Mouse (Mus musculus) CH12.LX (cell line): ENCODE data around the gene Bap1. TPM values are rescaled to one million over a fixed set of nuclear protein-coding genes. Genes with fewer than 3 reads are reported as not detected.

Experiments
- DNase-seq: peaks from one replicate; pipeline ENCODE4 v3.0.0-alpha.2; 2013; ENCODE audit errors: extremely low read depth
- H3K27ac ChIP-seq: 2 replicates; pipeline ENCODE4 v1.5.1; 2012; ENCODE audit warnings: low read depth, mild to moderate bottlenecking, control low read depth, moderate library complexity; ENCODE audit not compliant: insufficient read depth
- H3K27me3 ChIP-seq: replicated peaks from 2 replicates; pipeline ENCODE3; 2012; ENCODE audit warnings: inconsistent platforms
- H3K36me3 ChIP-seq, 2 experiments: replicated peaks in 1 of 2; 2 replicates each; pipeline versions ENCODE3 to v1.6.1; 2012; ENCODE audit warnings: inconsistent platforms in 1 of 2, low read length in 1 of 2, mild to moderate bottlenecking in 1 of 2, mixed read lengths in 1 of 2, moderate library complexity in 1 of 2; ENCODE audit not compliant: control insufficient read depth in 1 of 2, insufficient read depth in 1 of 2
- H3K4me1 ChIP-seq, 2 experiments: 2 replicates each; pipeline ENCODE4 v1.6.1; 2012; ENCODE audit warnings: inconsistent platforms in 1 of 2, moderate library complexity in 1 of 2; ENCODE audit not compliant: insufficient read depth in 2 of 2, control insufficient read depth in 1 of 2
- H3K4me2 ChIP-seq: 2 replicates; pipeline ENCODE4 v1.6.1; 2012; ENCODE audit warnings: low read depth, mild to moderate bottlenecking, control low read depth; ENCODE audit not compliant: poor library complexity, insufficient read depth, severe bottlenecking
- H3K4me3 ChIP-seq, 3 experiments: fragments of 150-350 bp in 1 of 3; sonication (generic) in 1 of 3; replicated peaks in 1 of 3; 2 replicates each; pipeline versions ENCODE3 to v1.5.1; 2011 to 2012; ENCODE audit warnings: low read depth in 2 of 3, low read length in 2 of 3, mild to moderate bottlenecking in 2 of 3, moderate library complexity in 2 of 3, control low read depth in 1 of 3, improper control_type of control experiment in 1 of 3, inconsistent platforms in 1 of 3, mixed read lengths in 1 of 3; ENCODE audit not compliant: poor library complexity in 1 of 3
- H3K79me2 ChIP-seq: replicated peaks from 2 replicates; pipeline ENCODE4 v1.6.1; 2012; ENCODE audit warnings: mild to moderate bottlenecking, moderate library complexity; ENCODE audit not compliant: control insufficient read depth, poor library complexity, insufficient read depth, severe bottlenecking; ENCODE audit errors: extremely low read depth
- H3K9ac ChIP-seq: 2 replicates; pipeline ENCODE4 v1.6.1; 2012; ENCODE audit warnings: low read depth, mild to moderate bottlenecking, control low read depth, moderate library complexity; ENCODE audit not compliant: insufficient read depth
- H3K9me3 ChIP-seq: replicated peaks from 2 replicates; pipeline ENCODE3; 2012; ENCODE audit warnings: low read length, inconsistent platforms, mixed read lengths
- BHLHE40 ChIP-seq: IDR thresholded peaks from 2 replicates; pipeline ENCODE4 v1.6.1; 2011; ENCODE audit warnings: mild to moderate bottlenecking, low read depth, low read length, improper control_type of control experiment
- CHD1 ChIP-seq: IDR thresholded peaks from 2 replicates; pipeline ENCODE4 v1.6.1; 2012; ENCODE audit warnings: low read depth, low read length, improper control_type of control experiment, inconsistent platforms
- CHD2 ChIP-seq: IDR thresholded peaks from 2 replicates; pipeline ENCODE4 v1.6.1; 2011; ENCODE audit warnings: low read length, improper control_type of control experiment
- CTCF ChIP-seq, 2 experiments: IDR thresholded peaks in 1 of 2; conservative IDR thresholded peaks in 1 of 2; 2 replicates each; pipeline ENCODE4 v1.5.1; 2011 to 2012; ENCODE audit warnings: low read depth in 2 of 2, low read length in 2 of 2, improper control_type of control experiment in 1 of 2, inconsistent platforms in 1 of 2, mild to moderate bottlenecking in 1 of 2, moderate library complexity in 1 of 2
- GABPA ChIP-seq: IDR thresholded peaks from 2 replicates; pipeline ENCODE4 v1.6.1; 2012; ENCODE audit warnings: low read depth, low read length, improper control_type of control experiment, inconsistent platforms; ENCODE audit not compliant: insufficient replicate concordance
- IRF4 ChIP-seq: IDR thresholded peaks from 2 replicates; pipeline ENCODE4 v1.6.1; 2014; ENCODE audit warnings: low read depth, mild to moderate bottlenecking, inconsistent platforms, low read length, improper control_type of control experiment
- JUN ChIP-seq: IDR thresholded peaks from 2 replicates; pipeline ENCODE4 v1.6.1; 2011; ENCODE audit warnings: low read depth, mild to moderate bottlenecking, low read length, improper control_type of control experiment, moderate library complexity; ENCODE audit not compliant: insufficient read depth
- JUND ChIP-seq: conservative IDR thresholded peaks from 2 replicates; pipeline ENCODE4 v1.6.1; 2011; ENCODE audit warnings: low read depth, low read length, improper control_type of control experiment
- MEF2A ChIP-seq: IDR thresholded peaks from 2 replicates; pipeline ENCODE4 v1.6.1; 2014; ENCODE audit warnings: low read depth, mild to moderate bottlenecking, inconsistent platforms, low read length, improper control_type of control experiment, borderline replicate concordance
- MXI1 ChIP-seq: IDR thresholded peaks from 2 replicates; pipeline ENCODE4 v1.6.1; 2011; ENCODE audit warnings: mild to moderate bottlenecking, low read depth, low read length, improper control_type of control experiment
- MYC ChIP-seq: IDR thresholded peaks from 2 replicates; pipeline ENCODE4 v1.6.1; 2011; ENCODE audit warnings: low read depth, mild to moderate bottlenecking, improper control_type of control experiment, low read length
- NRF1 ChIP-seq: IDR thresholded peaks from 2 replicates; pipeline ENCODE4 v1.6.1; 2014; ENCODE audit warnings: low read depth, mild to moderate bottlenecking, inconsistent platforms, low read length, improper control_type of control experiment, moderate library complexity
- POLR2A ChIP-seq: IDR thresholded peaks from 2 replicates; pipeline ENCODE4 v1.6.1; 2011; ENCODE audit warnings: low read depth, mild to moderate bottlenecking, improper control_type of control experiment, low read length
- RAD21 ChIP-seq: IDR thresholded peaks from 2 replicates; pipeline ENCODE4 v1.6.1; 2011; ENCODE audit warnings: low read depth, mild to moderate bottlenecking, low read length, improper control_type of control experiment, moderate library complexity
- RCOR1 ChIP-seq: conservative IDR thresholded peaks from 2 replicates; pipeline ENCODE4 v1.6.1; 2012; ENCODE audit warnings: low read depth, mild to moderate bottlenecking, inconsistent platforms, low read length, improper control_type of control experiment
- TBP ChIP-seq: conservative IDR thresholded peaks from 2 replicates; pipeline ENCODE4 v1.6.1; 2011; ENCODE audit warnings: low read depth, low read length, improper control_type of control experiment
- TCF12 ChIP-seq: IDR thresholded peaks from 2 replicates; pipeline ENCODE4 v1.6.1; 2014; ENCODE audit warnings: low read depth, mild to moderate bottlenecking, inconsistent platforms, low read length, improper control_type of control experiment
- UBTF ChIP-seq: IDR thresholded peaks from 2 replicates; pipeline ENCODE4 v1.6.1; 2012; ENCODE audit warnings: low read depth, mild to moderate bottlenecking, inconsistent platforms, low read length, improper control_type of control experiment, moderate library complexity
- USF2 ChIP-seq: conservative IDR thresholded peaks from 2 replicates; pipeline ENCODE4 v1.6.1; 2011; ENCODE audit warnings: low read depth, low read length, improper control_type of control experiment
- ZKSCAN1 ChIP-seq: IDR thresholded peaks from 2 replicates; pipeline ENCODE4 v1.6.1; 2012; ENCODE audit warnings: low read depth, inconsistent platforms, low read length, improper control_type of control experiment, borderline replicate concordance
- ZNF384 ChIP-seq: IDR thresholded peaks from 2 replicates; pipeline ENCODE4 v1.6.1; 2012; ENCODE audit warnings: low read depth, low read length, improper control_type of control experiment, inconsistent platforms
- dilution Hi-C: fragments of 300-500 bp; cut with MboI; formaldehyde crosslinking; loops from 2 replicates; pipeline ENCODE4 v1.14.3; 2020; ENCODE audit warnings: low sequenced_read_pairs; ENCODE audit not compliant: extremely low pct_unique_long_range_greater_than_20kb, extremely low pct_ligation_motif_present
- in situ Hi-C: fragments of 300-500 bp; cut with MboI; formaldehyde crosslinking; loops from 3 replicates; pipeline ENCODE4 v1.14.3; 2019; ENCODE audit warnings: low sequenced_read_pairs, low pct_ligation_motif_present, low pct_unique_long_range_greater_than_20kb, mixed read lengths
- polyA plus RNA-seq: library from polyadenylated mRNA; unstranded; fragments of >175 nt; gene quantifications from 2 replicates; pipeline ENCODE4 v1.2.1, GENCODE M21; 2012; ENCODE audit warnings: low read depth; ENCODE audit not compliant: insufficient read length
- total RNA-seq, 2 experiments: library from RNA; depleted of rRNA; stranded (reverse); fragments of 300-350 nt in 1 of 2; fragments of >200 nt in 1 of 2; gene quantifications; 2 replicates each; pipeline ENCODE4 v1.2.3; 2012 to 2014

The Bap1 gene
- total and polyA plus RNA-seq, 3 experiments, result 56.6 to 87.7 (median 62.0) TPM

DNA sequence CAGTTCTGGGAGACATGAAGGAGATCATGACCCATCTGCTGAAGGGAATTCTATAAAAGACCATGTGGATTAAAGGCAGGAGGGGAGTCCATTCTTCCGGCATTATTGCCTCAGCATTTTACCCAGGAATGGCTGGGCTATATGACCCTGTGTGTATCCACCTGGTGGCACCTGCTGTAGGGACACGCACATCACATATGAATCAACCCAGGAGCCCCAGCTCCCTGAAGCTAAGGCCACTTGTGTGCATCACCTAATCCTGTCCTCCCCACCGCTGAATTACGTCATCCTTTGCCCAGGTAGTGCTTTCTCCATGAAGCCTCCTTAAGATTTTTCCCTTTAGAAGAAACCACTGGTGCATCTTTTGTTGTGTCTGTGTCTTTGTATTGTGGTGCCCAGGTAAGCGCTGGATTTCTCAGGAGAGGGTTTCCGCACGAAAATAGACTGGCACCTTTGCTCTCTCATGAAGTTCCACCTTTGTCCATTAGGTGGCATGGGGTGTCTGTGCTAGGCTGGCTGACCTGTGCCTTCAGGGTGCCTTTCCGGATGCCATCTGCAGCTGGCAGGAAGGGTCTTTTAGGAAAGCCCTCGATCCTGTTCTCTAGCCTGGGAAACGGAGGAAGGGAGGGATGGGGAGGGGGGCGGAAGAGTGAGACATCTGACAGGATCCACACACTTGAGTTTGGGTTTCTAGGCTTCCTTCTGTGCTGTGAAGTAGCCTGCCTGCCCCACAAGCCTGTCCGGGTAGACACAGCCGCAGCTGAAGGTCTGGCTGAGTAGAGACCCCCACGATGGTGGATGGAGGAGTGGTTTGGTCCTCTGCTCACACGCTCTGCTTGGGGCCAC, 35.9 kb upstream of the Bap1 start (continued):
- TF ChIP-seq CTCF (conservative IDR thresholded peaks at IDR 0.05 in 1 of 2, IDR thresholded peaks at IDR 0.05 in 1 of 2; ENCODE audit: low read depth in 2 of 2, low read length in 2 of 2) (peak; percentile 83 to 97), JUND (no peak), NRF1 (no peak), TCF12 (0 out of 2 replicates have a peak, but pooled peaks have one; percentile 51), JUN (no peak), POLR2A (no peak), CHD1 (no peak), USF2 (no peak), MYC (no peak; the same call in 1 of the 2 replicates)

GRCm38 (mm10) chr14:31216846-31217245, 34.4 kb upstream of the Bap1 start, which contains the start of gene Nisch:
Nisch (minus strand) TSS chr14:31216946.
- Histone ChIP-seq H3K27ac (no peak within 1 kb of the TSS), H3K27me3 (peaks cover 11% of the 10 kb centered on the region), H3K4me2 (peak within 1 kb of the TSS; percentile 18; the same call in 1 of the 2 replicates), H3K9me3 (no peaks in the 10 kb centered on the region), H3K36me3 (peaks cover 0 to 1% of the 10 kb centered on the region in 2 experiments), H3K79me2 (no peaks in the 10 kb centered on the region), H3K9ac (peak within 1 kb of the TSS; percentile 5; the same call in 1 of the 2 replicates), H3K4me1 (peaks cover 12 to 30% of the 10 kb centered on the region in 2 experiments), H3K4me3 (peak within 1 kb of the TSS in 2 of 3 experiments; percentile 33 to 37)
- no peak for TF ChIP-seq RCOR1
- no peak for TF ChIP-seq UBTF
- TF ChIP-seq GABPA, result no peak
- no peak for TF ChIP-seq MEF2A
- no peak for TF ChIP-seq POLR2A
- no peak for TF ChIP-seq IRF4
- TF ChIP-seq BHLHE40, result no peak
- TF ChIP-seq ZNF384, result no peak
- TF ChIP-seq MYC, result no peak
- TF ChIP-seq ZKSCAN1, result no peak
- TF ChIP-seq RAD21, result no peak
- no peak for TF ChIP-seq TCF12
- TF ChIP-seq CHD2, result no peak
- no peak for TF ChIP-seq MXI1
- no peak for TF ChIP-seq CTCF (conservative IDR thresholded peaks at IDR 0.05 in 1 of 2, IDR thresholded peaks at IDR 0.05 in 1 of 2; ENCODE audit: low read depth in 2 of 2, low read length in 2 of 2)
- no peak for TF ChIP-seq JUN
- no peak for TF ChIP-seq JUND
- TF ChIP-seq TBP, result no peak
- no peak for DNase-seq
- dilution Hi-C loops, result no loop called here
- in situ Hi-C loops, result loop anchor here (5.0 kb wide), 1 partner anchor 35 kb away; the partner anchor contains the start of genes Bap1 and Phf7
